Mouse (Mus musculus): ENCODE measurements around the gene Foxc2.

DNA sequence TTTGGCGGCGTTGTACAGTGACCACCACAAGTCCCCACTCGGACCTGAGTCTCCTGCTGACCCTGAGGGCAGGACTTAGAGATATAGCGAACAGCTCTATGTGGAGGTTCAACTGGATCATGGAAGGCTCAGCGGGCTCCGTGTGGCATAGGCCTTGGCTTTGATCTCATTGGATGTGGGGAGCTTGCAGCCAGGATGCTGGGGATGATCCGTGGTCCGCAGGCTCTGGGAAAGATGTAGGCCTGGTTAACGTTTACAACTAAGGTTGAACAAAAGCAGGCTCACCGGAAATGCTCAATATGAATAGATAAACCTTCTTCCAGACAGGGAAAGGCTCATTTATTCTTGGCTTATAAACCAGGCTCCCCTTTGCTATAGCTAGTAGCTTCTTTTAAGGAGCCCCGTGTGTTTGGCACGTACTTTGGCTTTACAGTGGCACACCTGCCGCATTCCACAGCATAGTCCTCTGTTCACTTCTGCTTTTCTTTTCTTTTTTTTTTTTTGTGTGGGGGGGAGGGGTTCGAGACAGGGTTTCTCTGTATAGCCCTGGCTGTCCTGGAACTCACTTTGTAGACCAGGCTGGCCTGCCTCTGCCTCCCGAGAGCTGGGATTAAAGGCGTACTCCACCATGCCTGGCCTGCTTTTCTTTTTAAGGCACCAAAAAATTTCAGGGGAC, 13.4 kb downstream of the Foxc2 start:
- TF ChIP-seq CHD2 (IDR thresholded peaks at IDR 0.05; ENCODE audit: low read depth, low read length) (no peak), MAFK (IDR thresholded peaks at IDR 0.05; ENCODE audit: insufficient read depth, low read depth, low read length) (no peak)

Data from ES-E14 (cell line).